Mouse (Mus musculus) kidney, adult 11 months (tissue): ENCODE measurements around the gene Adamts4.
A peak's percentile ranks its signal among the peaks of the same experiment; 100 is the strongest.

Experiments
- DNase-seq: peaks from one replicate; pipeline ENCODE4 v3.0.0; 2022

Gene Adamts4

GRCm38 (mm10) chr1:171249913-171250600 lies at the start of gene Adamts4:
Adamts4 (plus strand) TSS chr1:171250421.
- no peak for DNase-seq

- no peak for DNase-seq
Observed at GRCm38 (mm10) chr1:171200769-171201168, 49.5 kb upstream of the Adamts4 start.

- DNase-seq: no peak
Observed at GRCm38 (mm10) chr1:171203471-171204248, 46.6 kb upstream of the Adamts4 start.

GRCm38 (mm10) chr1:171204249-171204644 lies 46.0 kb upstream of the Adamts4 start:
- peak; percentile 27 for DNase-seq

GRCm38 (mm10) chr1:171205704-171206493 lies 44.3 kb upstream of the Adamts4 start:
- no peak for DNase-seq

GRCm38 (mm10) chr1:171209409-171209808 lies 40.8 kb upstream of the Adamts4 start:
- DNase-seq: no peak

- DNase-seq: no peak
Observed at GRCm38 (mm10) chr1:171212854-171213253, 37.4 kb upstream of the Adamts4 start.

GRCm38 (mm10) chr1:171213801-171214496 lies 36.3 kb upstream of the Adamts4 start, which contains the start of gene Nr1i3:
Nr1i3 (plus strand) TSS chr1:171213970.
- DNase-seq: no peak

- DNase-seq: no peak
Observed at GRCm38 (mm10) chr1:171216241-171216955, 33.8 kb upstream of the Adamts4 start.

- DNase-seq: peak; percentile 75
Observed at GRCm38 (mm10) chr1:171220871-171221270, 29.4 kb upstream of the Adamts4 start.

GRCm38 (mm10) chr1:171221281-171222193 lies 28.7 kb upstream of the Adamts4 start:
- DNase-seq: no peak

- DNase-seq: peak; percentile 100
Observed at GRCm38 (mm10) chr1:171222238-171223155, 27.7 kb upstream of the Adamts4 start, which contains the start of gene Tomm40l. Tomm40l (minus strand) TSS chr1:171222514.

GRCm38 (mm10) chr1:171223168-171223567 lies 27.1 kb upstream of the Adamts4 start:
- DNase-seq: no peak

GRCm38 (mm10) chr1:171223796-171224195 lies 26.4 kb upstream of the Adamts4 start:
- peak; percentile 61 for DNase-seq

GRCm38 (mm10) chr1:171224857-171225256 lies 25.4 kb upstream of the Adamts4 start, which contains the start of gene Apoa2:
Apoa2 (plus strand) TSS chr1:171225054.
- no peak for DNase-seq

- DNase-seq: no peak
Observed at GRCm38 (mm10) chr1:171226780-171227179, 23.4 kb upstream of the Adamts4 start.

- no peak for DNase-seq
Observed at GRCm38 (mm10) chr1:171227879-171228278, 22.3 kb upstream of the Adamts4 start.

- no peak for DNase-seq
Observed at GRCm38 (mm10) chr1:171229750-171230149, 20.5 kb upstream of the Adamts4 start.

- no peak for DNase-seq
Observed at GRCm38 (mm10) chr1:171230215-171230614, 20.0 kb upstream of the Adamts4 start.

- no peak for DNase-seq
Observed at GRCm38 (mm10) chr1:171231844-171232243, 18.4 kb upstream of the Adamts4 start.
